Mouse (Mus musculus): Measurements from ENCODE around the gene H2-M10.4. TPM values are rescaled to one million over a fixed set of nuclear protein-coding genes. Genes with fewer than 3 reads are reported as not detected.

The H2-M10.4 gene
- polyA plus RNA-seq, 1 experiment = not detected

DNA sequence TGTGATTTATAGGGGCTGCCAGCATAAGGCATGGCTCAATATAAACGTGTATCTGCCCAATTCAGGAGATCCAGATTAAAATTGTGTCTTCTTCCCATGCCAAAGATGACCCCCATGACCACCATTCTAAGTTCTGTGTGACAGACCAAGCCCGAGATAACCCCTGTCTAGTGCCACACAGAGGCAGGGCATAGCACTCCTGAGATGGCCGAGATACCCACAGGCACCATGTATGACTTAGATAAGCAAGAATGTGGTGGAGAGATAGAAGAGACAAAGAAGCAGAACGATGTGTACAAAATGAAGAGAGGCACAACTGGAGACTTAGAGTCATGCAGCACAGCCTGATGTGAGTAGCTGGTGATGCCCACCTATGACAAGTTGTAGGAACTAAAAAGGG, 5.9 kb downstream of the H2-M10.4 start:
- H3ac ChIP-seq (ENCODE audit: control insufficient read depth, insufficient read length, low read depth) = no peak overlapping the region
- no peaks in the 10 kb centered on the region for H3K27me3 ChIP-seq (ENCODE audit: control insufficient read depth, insufficient read depth, insufficient read length)
- no peak overlapping the region for H3K4me3 ChIP-seq (ENCODE audit: insufficient read depth, poor library complexity, severe bottlenecking)
- no peaks in the 10 kb centered on the region for H3K79me3 ChIP-seq (ENCODE audit: low read depth)
- H3K36me3 ChIP-seq (ENCODE audit: control insufficient read depth, insufficient read depth) = no peaks in the 10 kb centered on the region
- TF ChIP-seq USF1 (IDR thresholded peaks at IDR 0.05; ENCODE audit: low read depth) (no peak), CTCF (IDR thresholded peaks at IDR 0.05; ENCODE audit: control insufficient read depth, insufficient read depth, insufficient read length) (no peak), MAX (IDR thresholded peaks at IDR 0.05) (no peak), MYOD1 (IDR thresholded peaks at IDR 0.05; ENCODE audit: control insufficient read depth, insufficient read length, low read depth) (no peak), MYOG (IDR thresholded peaks at IDR 0.05; ENCODE audit: control insufficient read depth, extremely low read depth, insufficient read length) (no peak), CEBPB (IDR thresholded peaks at IDR 0.05; ENCODE audit: low read depth) (no peak), FOSL1 (IDR thresholded peaks at IDR 0.05; ENCODE audit: insufficient read depth, low read length, poor library complexity, severe bottlenecking) (no peak)
- H3K79me2 ChIP-seq (ENCODE audit: control insufficient read depth, insufficient read depth) = no peaks in the 10 kb centered on the region

DNA sequence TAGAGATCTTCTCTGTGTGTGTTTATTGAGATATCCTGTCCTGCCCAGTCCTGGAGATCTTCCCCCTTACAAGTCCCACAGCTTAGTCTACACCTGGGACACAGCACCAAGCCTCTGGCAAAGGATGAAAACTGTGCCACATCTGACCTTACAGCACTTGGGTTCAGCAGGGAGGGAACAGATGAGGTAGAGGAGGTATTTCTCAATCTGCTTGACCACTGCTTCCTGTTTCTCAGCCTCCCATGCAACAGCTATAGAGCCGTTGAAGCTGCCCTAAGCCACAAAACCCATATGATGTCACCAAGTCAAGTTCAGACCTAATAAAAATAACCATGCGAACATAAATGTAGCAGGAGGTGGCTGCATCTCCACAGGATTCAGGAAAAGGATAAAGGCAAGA, 30.7 kb downstream of the H2-M10.4 start:
- no peak for TF ChIP-seq MYOG (IDR thresholded peaks at IDR 0.05; ENCODE audit: control insufficient read depth, extremely low read depth, insufficient read length)
- TF ChIP-seq CTCF (IDR thresholded peaks at IDR 0.05; ENCODE audit: control insufficient read depth, insufficient read depth, insufficient read length) = no peak
- TF ChIP-seq CEBPB (IDR thresholded peaks at IDR 0.05; ENCODE audit: low read depth) = no peak
- TF ChIP-seq FOSL1 (IDR thresholded peaks at IDR 0.05; ENCODE audit: insufficient read depth, low read length, poor library complexity, severe bottlenecking) = no peak
- no peak for TF ChIP-seq MAX (IDR thresholded peaks at IDR 0.05)
- no peak for TF ChIP-seq MYOD1 (IDR thresholded peaks at IDR 0.05; ENCODE audit: control insufficient read depth, insufficient read length, low read depth)
- TF ChIP-seq USF1 (IDR thresholded peaks at IDR 0.05; ENCODE audit: low read depth) = no peak
- Histone ChIP-seq H3K27me3 (ENCODE audit: control insufficient read depth, insufficient read depth, insufficient read length) (no peaks in the 10 kb centered on the region), H3K79me2 (ENCODE audit: control insufficient read depth, insufficient read depth) (no peaks in the 10 kb centered on the region), H3K4me3 (ENCODE audit: insufficient read depth, poor library complexity, severe bottlenecking) (no peak overlapping the region), H3K36me3 (ENCODE audit: control insufficient read depth, insufficient read depth) (no peaks in the 10 kb centered on the region), H3ac (ENCODE audit: control insufficient read depth, insufficient read length, low read depth) (no peak overlapping the region), H3K79me3 (ENCODE audit: low read depth) (no peaks in the 10 kb centered on the region)

DNA sequence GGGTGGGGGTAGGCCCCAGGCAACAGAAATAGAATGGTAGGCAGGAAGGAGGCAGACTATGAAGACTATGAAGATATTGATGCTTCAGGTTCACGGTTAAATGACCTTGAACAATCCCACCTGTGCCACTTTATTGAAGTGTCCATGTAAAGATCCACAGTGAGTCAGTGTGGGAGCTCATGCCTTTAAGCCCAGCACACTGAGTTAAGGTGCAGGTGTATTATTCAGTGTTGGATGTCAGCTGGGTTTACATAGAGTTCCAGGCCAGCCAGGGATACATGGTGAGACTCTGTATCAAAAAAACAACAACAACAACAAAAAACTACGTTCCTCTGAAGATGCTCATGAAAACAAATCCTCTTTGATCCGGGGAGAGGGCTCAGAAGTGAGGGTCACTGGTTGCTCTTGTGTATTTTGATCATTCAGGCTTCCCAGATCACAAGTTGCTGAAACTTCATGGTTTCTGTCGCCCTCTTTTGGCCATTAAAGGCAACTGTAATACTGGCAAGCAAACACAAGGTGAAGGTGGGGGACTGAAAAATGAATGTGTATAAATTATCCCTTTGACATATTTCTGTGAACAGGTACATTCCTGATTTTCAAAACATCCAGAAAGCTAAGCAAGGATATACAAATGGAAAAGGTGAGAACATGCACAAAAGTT, 43.9 kb downstream of the H2-M10.4 start:
- H3K79me3 ChIP-seq (ENCODE audit: low read depth) = no peaks in the 10 kb centered on the region
- TF ChIP-seq MYOD1 (IDR thresholded peaks at IDR 0.05; ENCODE audit: control insufficient read depth, insufficient read length, low read depth) (no peak), MYOG (IDR thresholded peaks at IDR 0.05; ENCODE audit: control insufficient read depth, extremely low read depth, insufficient read length) (no peak), CEBPB (IDR thresholded peaks at IDR 0.05; ENCODE audit: low read depth) (no peak), FOSL1 (IDR thresholded peaks at IDR 0.05; ENCODE audit: insufficient read depth, low read length, poor library complexity, severe bottlenecking) (no peak), CTCF (IDR thresholded peaks at IDR 0.05; ENCODE audit: control insufficient read depth, insufficient read depth, insufficient read length) (no peak), MAX (IDR thresholded peaks at IDR 0.05) (no peak), USF1 (IDR thresholded peaks at IDR 0.05; ENCODE audit: low read depth) (no peak)
- H3K36me3 ChIP-seq (ENCODE audit: control insufficient read depth, insufficient read depth) = no peaks in the 10 kb centered on the region
- no peak overlapping the region for H3K4me3 ChIP-seq (ENCODE audit: insufficient read depth, poor library complexity, severe bottlenecking)
- no peaks in the 10 kb centered on the region for H3K79me2 ChIP-seq (ENCODE audit: control insufficient read depth, insufficient read depth)
- H3K27me3 ChIP-seq (ENCODE audit: control insufficient read depth, insufficient read depth, insufficient read length) = no peaks in the 10 kb centered on the region
- no peak overlapping the region for H3ac ChIP-seq (ENCODE audit: control insufficient read depth, insufficient read length, low read depth)

DNA sequence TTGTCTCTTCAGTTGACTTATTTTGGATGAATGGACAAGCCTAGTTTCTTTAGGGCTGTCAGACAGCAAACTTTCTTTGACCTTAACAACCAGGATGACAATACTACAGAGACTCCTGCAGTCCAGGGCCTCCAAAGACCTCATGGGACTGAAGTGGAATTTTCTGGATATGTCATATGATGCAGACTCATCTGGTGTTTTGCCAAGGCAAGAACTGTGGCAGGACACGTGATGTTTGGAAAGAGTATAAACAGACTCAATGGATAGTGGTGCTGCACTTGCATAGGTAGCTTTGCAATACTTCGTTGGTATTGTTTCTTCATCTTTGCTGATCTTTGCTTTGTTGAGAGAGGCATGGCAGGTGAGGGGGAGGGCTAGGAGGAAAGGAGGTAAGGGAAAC, 44.7 kb downstream of the H2-M10.4 start:
- no peaks in the 10 kb centered on the region for H3K36me3 ChIP-seq (ENCODE audit: control insufficient read depth, insufficient read depth)
- no peaks in the 10 kb centered on the region for H3K79me2 ChIP-seq (ENCODE audit: control insufficient read depth, insufficient read depth)
- TF ChIP-seq MYOD1 (IDR thresholded peaks at IDR 0.05; ENCODE audit: control insufficient read depth, insufficient read length, low read depth) = no peak
- no peak for TF ChIP-seq MYOG (IDR thresholded peaks at IDR 0.05; ENCODE audit: control insufficient read depth, extremely low read depth, insufficient read length)
- TF ChIP-seq MAX (IDR thresholded peaks at IDR 0.05) = no peak
- no peak for TF ChIP-seq CEBPB (IDR thresholded peaks at IDR 0.05; ENCODE audit: low read depth)
- TF ChIP-seq FOSL1 (IDR thresholded peaks at IDR 0.05; ENCODE audit: insufficient read depth, low read length, poor library complexity, severe bottlenecking) = no peak
- no peak for TF ChIP-seq USF1 (IDR thresholded peaks at IDR 0.05; ENCODE audit: low read depth)
- TF ChIP-seq CTCF (IDR thresholded peaks at IDR 0.05; ENCODE audit: control insufficient read depth, insufficient read depth, insufficient read length) = no peak
- H3K79me3 ChIP-seq (ENCODE audit: low read depth) = no peaks in the 10 kb centered on the region
- no peak overlapping the region for H3K4me3 ChIP-seq (ENCODE audit: insufficient read depth, poor library complexity, severe bottlenecking)
- H3ac ChIP-seq (ENCODE audit: control insufficient read depth, insufficient read length, low read depth) = no peak overlapping the region
- H3K27me3 ChIP-seq (ENCODE audit: control insufficient read depth, insufficient read depth, insufficient read length) = no peaks in the 10 kb centered on the region

DNA sequence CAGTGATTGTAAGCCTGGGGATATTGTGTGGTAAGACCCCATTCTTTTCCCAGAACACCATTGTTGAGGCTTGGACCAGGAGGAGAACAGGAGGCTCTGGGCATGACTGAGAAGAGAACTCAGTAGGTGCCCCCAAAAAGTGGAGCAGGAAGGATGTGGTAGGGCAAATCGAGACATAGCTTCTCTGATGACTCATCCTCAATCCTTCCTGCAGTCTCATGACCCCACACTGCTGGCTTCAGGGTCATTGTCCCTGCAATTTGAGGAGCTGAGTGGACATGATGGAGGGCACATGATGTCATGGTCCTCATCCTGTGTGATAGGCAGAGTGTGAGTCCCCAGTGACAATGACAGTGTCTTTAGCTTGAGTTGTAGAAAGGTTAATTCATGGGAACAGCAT, 46.7 kb downstream of the H2-M10.4 start:
- TF ChIP-seq MYOD1 (IDR thresholded peaks at IDR 0.05; ENCODE audit: control insufficient read depth, insufficient read length, low read depth) (no peak), CEBPB (IDR thresholded peaks at IDR 0.05; ENCODE audit: low read depth) (no peak), FOSL1 (IDR thresholded peaks at IDR 0.05; ENCODE audit: insufficient read depth, low read length, poor library complexity, severe bottlenecking) (no peak), USF1 (IDR thresholded peaks at IDR 0.05; ENCODE audit: low read depth) (no peak), MYOG (IDR thresholded peaks at IDR 0.05; ENCODE audit: control insufficient read depth, extremely low read depth, insufficient read length) (no peak), CTCF (IDR thresholded peaks at IDR 0.05; ENCODE audit: control insufficient read depth, insufficient read depth, insufficient read length) (no peak), MAX (IDR thresholded peaks at IDR 0.05) (no peak)
- Histone ChIP-seq H3K79me3 (ENCODE audit: low read depth) (no peaks in the 10 kb centered on the region), H3K36me3 (ENCODE audit: control insufficient read depth, insufficient read depth) (no peaks in the 10 kb centered on the region), H3K27me3 (ENCODE audit: control insufficient read depth, insufficient read depth, insufficient read length) (no peaks in the 10 kb centered on the region), H3K79me2 (ENCODE audit: control insufficient read depth, insufficient read depth) (no peaks in the 10 kb centered on the region), H3ac (ENCODE audit: control insufficient read depth, insufficient read length, low read depth) (no peak overlapping the region), H3K4me3 (ENCODE audit: insufficient read depth, poor library complexity, severe bottlenecking) (no peak overlapping the region)

Measured in C2C12 (cell line).